Mouse (Mus musculus): Measurements from ENCODE around the gene Adamtsl1.

Adamtsl1 gene

GRCm38 (mm10) chr4:86201766-86202165 lies 687.8 kb downstream of the Adamtsl1 start:
- no peak for DNase-seq (ENCODE audit: low read depth)

GRCm38 (mm10) chr4:86203288-86203687 lies 689.3 kb downstream of the Adamtsl1 start:
- no peak for DNase-seq (ENCODE audit: low read depth)

GRCm38 (mm10) chr4:86224875-86225274 lies 710.9 kb downstream of the Adamtsl1 start:
- no peak for DNase-seq (ENCODE audit: low read depth)

- no peak for DNase-seq (ENCODE audit: low read depth)
Observed at GRCm38 (mm10) chr4:86227096-86227495, 713.1 kb downstream of the Adamtsl1 start.

- no peak for DNase-seq (ENCODE audit: low read depth)
Observed at GRCm38 (mm10) chr4:86233197-86233596, 719.2 kb downstream of the Adamtsl1 start.

GRCm38 (mm10) chr4:86241854-86242424 lies 728.0 kb downstream of the Adamtsl1 start:
- no peak for DNase-seq (ENCODE audit: low read depth)

GRCm38 (mm10) chr4:86270085-86270484 lies 756.1 kb downstream of the Adamtsl1 start:
- no peak for DNase-seq (ENCODE audit: low read depth)

- DNase-seq (ENCODE audit: low read depth): no peak
Observed at GRCm38 (mm10) chr4:86273703-86274355, 759.9 kb downstream of the Adamtsl1 start.

GRCm38 (mm10) chr4:86274663-86275062 lies 760.7 kb downstream of the Adamtsl1 start:
- DNase-seq (ENCODE audit: low read depth): no peak

- DNase-seq (ENCODE audit: low read depth): no peak
Observed at GRCm38 (mm10) chr4:86276021-86276813, 762.2 kb downstream of the Adamtsl1 start.

GRCm38 (mm10) chr4:86278546-86278945 lies 764.6 kb downstream of the Adamtsl1 start:
- no peak for DNase-seq (ENCODE audit: low read depth)

- no peak for DNase-seq (ENCODE audit: low read depth)
Observed at GRCm38 (mm10) chr4:86286572-86286971, 772.6 kb downstream of the Adamtsl1 start.

- no peak for DNase-seq (ENCODE audit: low read depth)
Observed at GRCm38 (mm10) chr4:86288264-86288663, 774.3 kb downstream of the Adamtsl1 start.

- no peak for DNase-seq (ENCODE audit: low read depth)
Observed at GRCm38 (mm10) chr4:86289511-86290273, 775.7 kb downstream of the Adamtsl1 start.

GRCm38 (mm10) chr4:86294828-86295251 lies 780.9 kb downstream of the Adamtsl1 start:
- no peak for DNase-seq (ENCODE audit: low read depth)

- DNase-seq (ENCODE audit: low read depth): no peak
Observed at GRCm38 (mm10) chr4:86301469-86301868, 787.5 kb downstream of the Adamtsl1 start.

GRCm38 (mm10) chr4:86302095-86302494 lies 788.1 kb downstream of the Adamtsl1 start:
- no peak for DNase-seq (ENCODE audit: low read depth)

GRCm38 (mm10) chr4:86306753-86307152 lies 792.8 kb downstream of the Adamtsl1 start:
- no peak for DNase-seq (ENCODE audit: low read depth)

GRCm38 (mm10) chr4:86309178-86309577 lies 795.2 kb downstream of the Adamtsl1 start:
- no peak for DNase-seq (ENCODE audit: low read depth)

- DNase-seq (ENCODE audit: low read depth): no peak
Observed at GRCm38 (mm10) chr4:86310806-86311730, 797.1 kb downstream of the Adamtsl1 start.

GRCm38 (mm10) chr4:86312366-86312765 lies 798.4 kb downstream of the Adamtsl1 start:
- DNase-seq (ENCODE audit: low read depth): no peak

All from c-Kit-positive CD71-negative TER-119-negative erythroid progenitor cells, embryonic 14.5 days (primary cell).